Mouse (Mus musculus) neural tube, embryonic 13.5 days (tissue): Measurements from ENCODE around the gene Clns1a. TPM values are rescaled to one million over a fixed set of nuclear protein-coding genes. Genes with fewer than 3 reads are reported as not detected.

Source experiments
- ATAC-seq: fragments of 200-750 bp; cut with Nextera tagmentation; 2 replicates; pipeline ENCODE4 v1.8.0; 2017; ENCODE audit warnings: low read depth, mild to moderate bottlenecking, moderate TSS enrichment, moderate library complexity
- H3K27ac ChIP-seq: fragments of 300-500 bp; sonication (generic); replicated peaks from 2 replicates; pipeline ENCODE4 v1.5.1; 2015; ENCODE audit warnings: moderate library complexity, mild to moderate bottlenecking, inconsistent platforms
- H3K27me3 ChIP-seq: fragments of 300-500 bp; sonication (generic); 2 replicates; pipeline ENCODE4 v1.6.1; 2015; ENCODE audit warnings: mild to moderate bottlenecking, inconsistent platforms
- H3K36me3 ChIP-seq: fragments of 300-500 bp; sonication (generic); 2 replicates; pipeline ENCODE4 v1.6.1; 2015; ENCODE audit warnings: mild to moderate bottlenecking, inconsistent platforms
- H3K4me1 ChIP-seq: fragments of 300-500 bp; sonication (generic); replicated peaks from 2 replicates; pipeline ENCODE4 v1.6.1; 2015; ENCODE audit warnings: inconsistent platforms
- H3K4me2 ChIP-seq: fragments of 300-500 bp; sonication (generic); 2 replicates; pipeline ENCODE4 v1.6.1; 2015; ENCODE audit warnings: inconsistent platforms, mild to moderate bottlenecking, moderate library complexity
- H3K4me3 ChIP-seq: fragments of 300-500 bp; sonication (generic); 2 replicates; pipeline ENCODE4 v1.5.1; 2015; ENCODE audit warnings: mild to moderate bottlenecking, inconsistent platforms
- H3K9ac ChIP-seq: fragments of 300-500 bp; sonication (generic); 2 replicates; pipeline ENCODE4 v1.6.1; 2015; ENCODE audit warnings: moderate library complexity, mild to moderate bottlenecking, inconsistent platforms
- H3K9me3 ChIP-seq: fragments of 300-500 bp; sonication (generic); 2 replicates; pipeline ENCODE4 v1.6.1; 2016; ENCODE audit warnings: inconsistent platforms
- WGBS: fragments of 180-500 bp; shearing (Covaris S2); methylation state at CpG from one replicate; pipeline ENCODE4 v1.1.7; 2015; 5-methylcytosine and 5-hydroxymethylcytosine counted together
- polyA plus RNA-seq: library from polyadenylated mRNA; unstranded; fragments of >200 nt; fragmentation: Nextera tagmentation; extraction: Ambion mirVana; gene quantifications from 2 replicates; pipeline ENCODE4 v1.2.1, GENCODE M21; 2015

Clns1a gene
- polyA plus RNA-seq, 1 experiment from 2014 or later = 193 TPM

- ATAC-seq = no peak
- Histone ChIP-seq H3K9ac (no peak overlapping the region), H3K4me3 (no peak overlapping the region)
These were observed 12.8 kb downstream of the Clns1a start for GRCm38 (mm10) chr7:97709204-97709603.

GRCm38 (mm10) chr7:97714651-97715050, 18.2 kb downstream of the Clns1a start:
- H3K4me2 ChIP-seq = no peak overlapping the region
- H3K27me3 ChIP-seq = no peaks in the 10 kb centered on the region
- ATAC-seq = no peak
- no peaks in the 10 kb centered on the region for H3K9me3 ChIP-seq
- WGBS = 94% methylated on average over 5 of the region's 5 CpGs
- peaks cover 77% of the 10 kb centered on the region for H3K36me3 ChIP-seq
- H3K9ac ChIP-seq = no peak overlapping the region
- H3K4me1 ChIP-seq = no peaks in the 10 kb centered on the region
- H3K27ac ChIP-seq = no peak overlapping the region
- H3K4me3 ChIP-seq = no peak overlapping the region

More at GRCm38 (mm10) chr7:97709204-97709603, 12.8 kb downstream of the Clns1a start:
- Histone ChIP-seq H3K9me3 (no peaks in the 10 kb centered on the region), H3K4me1 (no peaks in the 10 kb centered on the region), H3K36me3 (peaks cover 28% of the 10 kb centered on the region), H3K4me2 (no peak overlapping the region), H3K27me3 (no peaks in the 10 kb centered on the region), H3K27ac (no peak overlapping the region)
- WGBS = 91% methylated on average over 3 of the region's 3 CpGs

- Histone ChIP-seq H3K9ac (no peak overlapping the region), H3K27me3 (no peaks in the 10 kb centered on the region), H3K4me3 (no peak overlapping the region), H3K27ac (no peak overlapping the region), H3K4me1 (no peaks in the 10 kb centered on the region), H3K9me3 (no peaks in the 10 kb centered on the region), H3K36me3 (peaks cover 85% of the 10 kb centered on the region), H3K4me2 (no peak overlapping the region)
- no peak for ATAC-seq
- WGBS = 96% methylated on average over 1 of the region's 1 CpGs
These were observed 20.9 kb downstream of the Clns1a start for GRCm38 (mm10) chr7:97717326-97717725.

- Histone ChIP-seq H3K27me3 (no peaks in the 10 kb centered on the region), H3K4me2 (no peak overlapping the region), H3K9me3 (no peaks in the 10 kb centered on the region), H3K9ac (no peak overlapping the region), H3K4me1 (no peaks in the 10 kb centered on the region), H3K4me3 (no peak overlapping the region), H3K27ac (no peak overlapping the region), H3K36me3 (peaks cover 74% of the 10 kb centered on the region)
- no peak for ATAC-seq
- WGBS = 69% methylated on average over 5 of the region's 5 CpGs
These were observed 22.6 kb downstream of the Clns1a start for GRCm38 (mm10) chr7:97719078-97719477.

GRCm38 (mm10) chr7:97720109-97720508, 23.7 kb downstream of the Clns1a start:
- peaks cover 67% of the 10 kb centered on the region for H3K36me3 ChIP-seq
- no peak overlapping the region for H3K4me3 ChIP-seq
- H3K9ac ChIP-seq = no peak overlapping the region
- H3K9me3 ChIP-seq = no peaks in the 10 kb centered on the region
- ATAC-seq = no peak
- no peak overlapping the region for H3K4me2 ChIP-seq
- H3K4me1 ChIP-seq = no peaks in the 10 kb centered on the region
- H3K27ac ChIP-seq = no peak overlapping the region
- WGBS = 83% methylated on average over 5 of the region's 5 CpGs
- H3K27me3 ChIP-seq = no peaks in the 10 kb centered on the region

GRCm38 (mm10) chr7:97722278-97722918, 26.0 kb downstream of the Clns1a start:
- peaks cover 55% of the 10 kb centered on the region for H3K36me3 ChIP-seq
- no peaks in the 10 kb centered on the region for H3K9me3 ChIP-seq
- H3K27ac ChIP-seq = no peak overlapping the region
- 94% methylated on average over 7 of the region's 7 CpGs for WGBS
- no peak overlapping the region for H3K4me2 ChIP-seq
- H3K4me3 ChIP-seq = no peak overlapping the region
- H3K9ac ChIP-seq = no peak overlapping the region
- no peak for ATAC-seq
- H3K27me3 ChIP-seq = no peaks in the 10 kb centered on the region
- no peaks in the 10 kb centered on the region for H3K4me1 ChIP-seq

- Histone ChIP-seq H3K4me3 (no peak overlapping the region), H3K36me3 (peaks cover 40% of the 10 kb centered on the region), H3K4me1 (peaks cover 10% of the 10 kb centered on the region), H3K4me2 (no peak overlapping the region), H3K9me3 (no peaks in the 10 kb centered on the region), H3K9ac (no peak overlapping the region), H3K27ac (no peak overlapping the region), H3K27me3 (no peaks in the 10 kb centered on the region)
- no peak for ATAC-seq
- 91% methylated on average over 11 of the region's 11 CpGs for WGBS
These were observed 27.5 kb downstream of the Clns1a start for GRCm38 (mm10) chr7:97723646-97724538.

GRCm38 (mm10) chr7:97725401-97725800, 29.0 kb downstream of the Clns1a start:
- no peaks in the 10 kb centered on the region for H3K27me3 ChIP-seq
- H3K36me3 ChIP-seq = peaks cover 25% of the 10 kb centered on the region
- WGBS = 97% methylated on average over 6 of the region's 6 CpGs
- no peak overlapping the region for H3K4me3 ChIP-seq
- no peak overlapping the region for H3K9ac ChIP-seq
- H3K27ac ChIP-seq = no peak overlapping the region
- H3K4me1 ChIP-seq = peaks cover 19% of the 10 kb centered on the region
- no peak for ATAC-seq
- no peaks in the 10 kb centered on the region for H3K9me3 ChIP-seq
- H3K4me2 ChIP-seq = no peak overlapping the region

- peaks cover 19% of the 10 kb centered on the region for H3K4me1 ChIP-seq
- no peak overlapping the region for H3K27ac ChIP-seq
- H3K4me3 ChIP-seq = no peak overlapping the region
- ATAC-seq = no peak
- no peak overlapping the region for H3K9ac ChIP-seq
- WGBS = 84% methylated on average over 7 of the region's 7 CpGs
- H3K9me3 ChIP-seq = no peaks in the 10 kb centered on the region
- peaks cover 18% of the 10 kb centered on the region for H3K36me3 ChIP-seq
- no peaks in the 10 kb centered on the region for H3K27me3 ChIP-seq
- no peak overlapping the region for H3K4me2 ChIP-seq
These were observed 29.6 kb downstream of the Clns1a start for GRCm38 (mm10) chr7:97726080-97726479.

- Histone ChIP-seq H3K36me3 (peaks cover 17% of the 10 kb centered on the region), H3K27ac (no peak overlapping the region), H3K9ac (no peak overlapping the region), H3K4me2 (no peak overlapping the region), H3K4me3 (no peak overlapping the region), H3K9me3 (no peaks in the 10 kb centered on the region), H3K27me3 (no peaks in the 10 kb centered on the region), H3K4me1 (peaks cover 19% of the 10 kb centered on the region)
- WGBS = 79% methylated on average over 7 of the region's 7 CpGs
- no peak for ATAC-seq
These were observed 30.3 kb downstream of the Clns1a start for GRCm38 (mm10) chr7:97726778-97727177.

GRCm38 (mm10) chr7:97728666-97729614, 32.5 kb downstream of the Clns1a start:
- H3K4me2 ChIP-seq = 0 out of 2 replicates have a peak overlapping the region, but pooled peaks have one; percentile 9
- H3K4me1 ChIP-seq = peaks cover 19% of the 10 kb centered on the region
- WGBS = 31% methylated on average over 14 of the region's 14 CpGs
- no peak for ATAC-seq
- no peak overlapping the region for H3K9ac ChIP-seq
- no peaks in the 10 kb centered on the region for H3K27me3 ChIP-seq
- no peak overlapping the region; the same call in 1 of the 2 replicates for H3K27ac ChIP-seq
- H3K9me3 ChIP-seq = no peaks in the 10 kb centered on the region
- H3K36me3 ChIP-seq = peaks cover 13% of the 10 kb centered on the region
- H3K4me3 ChIP-seq = no peak overlapping the region
